ENCODE assay signal across 19 mouse cellular contexts in the genomic region with DNA sequence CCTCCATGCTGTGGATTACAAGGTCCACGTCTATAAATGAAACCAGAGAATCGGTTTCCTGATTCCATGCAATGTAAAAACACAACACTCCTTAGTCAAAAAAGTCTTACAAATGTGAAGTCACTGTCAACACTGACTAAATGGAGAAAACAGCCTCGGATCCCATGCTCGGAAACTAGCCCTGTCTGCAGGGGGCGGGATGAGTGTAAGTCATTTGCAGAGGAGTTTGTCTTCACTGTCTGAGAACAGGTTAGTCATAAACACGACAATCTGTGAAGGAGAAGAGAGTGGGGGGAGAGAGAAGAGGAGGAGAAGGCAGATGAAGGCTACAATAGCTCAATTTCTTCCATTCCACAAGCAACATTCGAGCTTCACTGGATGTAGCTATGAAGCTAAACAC. TPM values are rescaled to one million over a fixed set of nuclear protein-coding genes. Genes with fewer than 3 reads are reported as not detected.
DNase-seq lines count a peak whose midpoint lies in the region; ATAC-seq lines count a peak whose summit lies in the region.
"Had no signal": no experiment of that assay in that cellular context is flagged by ENCODE, and none has a peak within 500 bp of the region (broad histone marks: within the 10 kb centered on the region; RNA-seq: fewer than 3 reads in every experiment).

No protein-coding gene starts in this region.

- no peak for DNase-seq in frontal cortex, adult 2 months (ENCODE audit: extremely low spot score in 1 of 2, low spot score in 1 of 2)
- DNase-seq in right cerebral cortex, adult 18-20 months, result peak; percentile 45
- DNase-seq in right cerebral cortex, postnatal 25 days, result no peak
- DNase-seq in brain, adult 2 months (ENCODE audit: low read depth, low spot score), result peak; percentile 58
- DNase-seq in cerebellum, postnatal 36 days, result no peak
- DNase-seq: adrenal gland, adult 2 months; adrenal gland, adult 8-10 months; adrenal gland, postnatal 10 days; adrenal gland, postnatal 14 days; adrenal gland, postnatal 25 days; B cell, adult 2 months; cerebellum, adult 11 months; cerebellum, adult 11-12 months; cerebellum, adult 18-20 months; cerebellum, adult 2 months had no signal

- ATAC-seq in frontal cortex, adult (ENCODE audit: low TSS enrichment), result peak; percentile 70
- ATAC-seq: activated CD4-positive, CD25-positive, alpha-beta regulatory T cell, adult 4 months; CD4-positive, CD25-positive, alpha-beta regulatory T cell, adult 4 months; Patski had no signal

RNA-seq across cellular contexts. Expression of a gene that starts 14.6 kb away (rescaled TPM):
- polyA plus RNA-seq in frontal cortex, adult 2 months (2012; rRNA removed), result 285 and 316 TPM in 2 replicates

Comparison
In these comparisons a context has a peak if more than half of its experiments do, and no peak if none do; other contexts are left out.
1. DNase-seq: peak in right cerebral cortex, adult 18-20 months (single experiment) and brain, adult 2 months (single experiment); none in frontal cortex, adult 2 months (0 of 2), right cerebral cortex, postnatal 25 days (single experiment) and cerebellum, postnatal 36 days (0 of 2).